Mouse (Mus musculus): ENCODE data around the gene Spata2l.
A peak's percentile ranks its signal among the peaks of the same experiment; 100 is the strongest.

Spata2l gene

DNA sequence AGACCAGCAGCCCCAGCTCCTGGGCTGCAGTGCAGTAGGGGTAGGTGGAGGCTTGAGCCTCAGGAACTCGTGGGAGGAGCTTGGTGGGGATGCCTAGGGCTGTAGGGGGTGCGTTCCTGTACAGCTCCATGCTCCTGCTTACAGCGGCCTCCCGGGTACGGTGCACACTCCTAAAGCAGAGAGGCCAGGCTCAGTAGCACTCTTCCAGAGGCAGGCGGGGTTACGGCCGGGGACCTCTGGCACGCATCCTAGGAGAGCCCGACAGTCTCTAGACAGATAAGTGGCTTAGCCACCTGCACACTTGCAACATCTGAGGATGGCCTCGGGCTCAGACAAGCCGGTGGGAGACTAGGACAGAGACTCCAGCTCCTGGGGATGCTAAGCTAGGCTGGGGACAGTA is 9.5 kb upstream of the Spata2l start:
- DNase-seq = no peak

GRCm38 (mm10) chr8:123244382-123244781 is 8.3 kb upstream of the Spata2l start:
- DNase-seq = no peak

GRCm38 (mm10) chr8:123243053-123243452 is 7.0 kb upstream of the Spata2l start:
- DNase-seq = no peak

DNA sequence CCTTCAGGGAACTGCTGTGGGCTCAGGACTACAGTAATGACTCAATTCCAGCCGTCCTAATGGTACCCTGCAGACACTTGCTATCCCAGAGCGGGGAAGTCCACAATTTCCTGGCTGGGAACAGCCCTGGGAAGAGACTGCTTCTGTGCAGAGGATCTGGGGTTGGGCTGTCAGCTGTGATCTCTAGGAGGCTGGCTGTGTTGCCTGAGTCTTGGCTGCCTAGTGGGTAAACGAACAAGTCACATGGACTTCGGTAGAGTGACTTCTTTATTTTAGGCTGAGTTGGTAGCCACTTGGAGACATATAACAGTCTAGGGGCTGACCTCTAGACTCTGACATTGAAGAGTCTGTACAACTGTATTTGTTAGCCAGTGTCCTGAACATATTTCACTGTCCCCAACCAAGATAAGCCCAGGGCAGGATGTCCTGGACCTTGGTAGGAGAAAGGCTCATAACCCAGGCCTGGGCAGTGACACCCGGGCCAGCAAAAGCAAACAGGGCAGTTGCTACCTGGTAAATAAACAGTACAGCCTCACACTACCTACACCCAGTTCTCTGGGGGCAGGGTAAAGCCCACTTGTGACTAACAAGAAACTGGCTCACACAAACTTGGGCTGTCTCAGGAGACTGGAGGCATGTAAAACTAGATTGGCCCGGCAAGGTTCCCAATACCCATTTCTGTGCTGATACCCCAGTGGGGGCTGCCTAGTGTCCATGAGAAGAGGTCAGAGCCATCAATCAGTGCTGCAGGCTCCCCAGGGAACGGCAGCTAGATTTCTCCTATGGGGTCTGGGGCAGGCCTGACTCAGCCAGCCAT is 6.3 kb upstream of the Spata2l start:
- no peak for DNase-seq

- no peak for DNase-seq
Observed at GRCm38 (mm10) chr8:123239398-123239797, 3.4 kb upstream of the Spata2l start.

DNA sequence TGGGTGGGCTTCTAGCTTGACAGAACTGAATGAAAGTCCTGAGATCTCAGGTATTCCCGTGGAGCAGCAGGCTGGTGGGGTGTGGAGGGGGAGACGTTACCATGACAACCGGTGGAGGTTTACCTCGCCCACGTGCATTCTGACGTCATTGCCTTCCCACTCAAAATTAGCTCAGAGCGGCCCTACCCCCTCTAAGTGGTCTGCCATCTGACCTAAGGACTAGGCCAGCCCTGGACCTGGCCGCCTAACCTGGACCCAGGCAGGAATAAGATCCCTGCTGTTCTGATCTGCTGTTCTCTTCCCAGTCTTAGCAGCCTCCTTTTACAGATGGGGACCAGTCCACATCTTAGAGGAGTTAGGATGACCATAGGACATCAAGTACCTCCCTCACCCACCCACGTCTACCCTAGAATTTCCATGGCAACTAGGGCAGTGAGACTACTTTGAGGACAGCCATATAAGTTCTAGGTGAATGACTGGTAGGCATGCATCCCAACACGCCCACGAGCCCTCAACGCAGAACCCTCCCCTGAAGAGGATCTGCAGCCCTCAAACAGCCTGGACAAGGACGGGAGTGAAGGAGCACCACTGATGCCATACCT is 1.0 kb downstream of the Spata2l start:
- peak; percentile 75 to 78 for DNase-seq

- DNase-seq = peak in 1 of 2 experiments; percentile 39
Observed at GRCm38 (mm10) chr8:123233760-123234159, 2.3 kb downstream of the Spata2l start.

DNA sequence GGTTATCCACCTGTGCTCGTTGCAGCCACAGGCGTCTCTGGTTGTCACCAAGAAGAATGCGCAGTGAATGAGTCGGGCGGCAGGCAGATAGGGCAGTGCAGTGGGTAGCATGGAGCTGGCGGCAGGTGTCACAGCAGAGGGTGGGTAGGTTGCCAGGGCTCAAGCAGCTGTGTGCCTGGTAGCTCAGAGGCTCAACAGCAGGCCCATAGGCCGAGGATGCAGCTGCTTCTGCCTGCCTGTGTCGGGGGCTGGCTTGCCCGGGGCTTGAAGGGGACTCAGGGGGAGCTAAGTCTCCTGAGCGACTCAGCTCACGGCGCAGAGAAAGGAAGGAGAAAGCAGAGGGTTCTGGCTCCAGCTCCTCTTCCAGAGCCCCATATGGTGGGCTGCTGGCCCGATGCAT is 2.7 kb downstream of the Spata2l start:
- DNase-seq = peak; percentile 54 to 65

GRCm38 (mm10) chr8:123232553-123232952 is 3.5 kb downstream of the Spata2l start:
- no peak for DNase-seq

GRCm38 (mm10) chr8:123231742-123232141 is 4.3 kb downstream of the Spata2l start:
- DNase-seq = peak; percentile 49 to 55

DNA sequence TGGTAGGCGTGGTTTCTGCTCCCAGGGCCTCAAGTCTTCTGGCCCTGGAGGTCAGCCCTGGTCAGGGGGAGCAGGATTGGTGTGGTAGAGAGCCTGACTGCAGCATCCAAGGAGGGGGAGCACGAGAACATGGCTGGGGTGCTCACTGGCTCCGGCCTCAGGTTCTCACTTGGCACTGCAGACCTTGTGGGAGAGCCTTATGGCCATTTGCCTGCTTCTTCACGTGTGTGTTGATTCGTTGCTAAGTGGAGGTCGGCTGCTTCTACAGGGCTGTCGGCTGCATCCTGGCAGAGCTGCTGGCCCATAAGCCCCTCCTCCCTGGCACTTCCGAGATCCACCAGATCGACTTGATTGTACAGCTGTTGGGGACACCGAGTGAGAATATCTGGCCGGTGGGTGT is 5.7 kb downstream of the Spata2l start:
- peak; percentile 60 to 61 for DNase-seq

DNA sequence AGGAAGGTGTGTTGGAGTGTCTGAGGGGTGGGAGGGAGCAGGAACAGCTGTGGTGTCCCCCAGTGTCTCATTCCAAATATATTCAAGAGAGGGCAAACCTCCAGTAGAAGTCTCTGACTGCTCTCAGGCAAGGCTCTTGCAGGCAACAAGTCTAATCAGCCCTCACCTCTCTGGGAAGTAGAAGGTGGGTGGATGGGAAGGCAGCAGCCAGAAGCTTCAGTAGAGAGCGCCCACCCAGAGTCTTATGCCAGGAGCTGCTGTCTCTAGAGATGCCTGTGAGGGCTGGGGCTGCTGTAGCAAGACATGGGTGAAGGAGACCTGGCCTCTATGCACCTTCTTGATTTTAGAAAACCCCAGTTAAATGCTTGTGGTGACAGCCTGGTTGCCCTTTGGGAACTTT is 7.6 kb downstream of the Spata2l start:
- no peak for DNase-seq

DNA sequence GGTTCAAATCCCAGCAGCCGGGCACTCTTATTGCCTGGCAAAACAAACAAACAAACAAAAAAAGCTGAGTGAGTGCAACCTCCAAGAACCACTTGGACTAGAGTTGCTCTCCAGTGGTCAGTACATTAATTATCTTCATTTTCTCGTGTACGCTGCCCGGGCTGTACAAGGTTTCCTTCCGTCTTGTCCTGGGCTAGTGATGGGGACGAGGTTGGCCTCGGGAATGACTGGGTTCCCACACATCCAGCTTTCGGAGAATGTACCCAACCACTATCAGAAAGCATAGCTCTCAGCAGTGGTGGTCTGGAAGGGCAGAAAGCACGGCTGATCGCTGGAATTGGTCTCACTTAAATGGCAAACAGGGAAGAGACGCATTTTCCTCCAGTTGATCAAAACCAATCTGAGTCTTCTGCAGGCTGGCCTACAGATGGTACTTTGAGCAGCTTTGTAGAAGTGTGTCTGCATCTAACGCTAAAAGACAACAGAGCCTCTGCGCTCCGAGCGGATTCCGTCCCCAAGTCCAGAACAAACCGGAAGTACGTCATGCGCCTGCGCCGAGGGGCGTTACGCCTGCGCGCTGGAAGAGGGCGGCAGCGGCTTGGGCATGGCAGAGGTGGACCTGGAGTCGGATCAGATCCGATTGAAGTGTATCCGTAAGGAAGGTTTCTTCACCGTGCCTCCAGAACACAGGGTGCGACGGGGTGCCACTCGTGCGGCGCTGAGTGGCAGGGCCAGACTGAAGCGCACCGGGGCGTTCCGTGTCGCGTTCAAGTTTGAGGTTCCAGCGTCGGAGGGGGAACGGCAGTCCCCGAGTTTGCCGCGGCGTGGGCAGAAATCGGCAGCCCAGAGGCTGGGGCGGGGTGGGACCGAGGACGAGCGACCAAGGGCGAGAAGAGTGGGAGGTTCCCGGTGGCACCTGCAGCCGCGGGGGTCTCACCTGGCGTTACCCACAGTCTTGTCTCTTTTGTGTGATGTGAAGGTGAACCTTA is 11.5 kb downstream of the Spata2l start, which contains the start of gene Cdk10:
Cdk10 (plus strand) TSS at position 565 of the 989 bp plus-strand sequence.
- DNase-seq = peak; percentile 96

DNA sequence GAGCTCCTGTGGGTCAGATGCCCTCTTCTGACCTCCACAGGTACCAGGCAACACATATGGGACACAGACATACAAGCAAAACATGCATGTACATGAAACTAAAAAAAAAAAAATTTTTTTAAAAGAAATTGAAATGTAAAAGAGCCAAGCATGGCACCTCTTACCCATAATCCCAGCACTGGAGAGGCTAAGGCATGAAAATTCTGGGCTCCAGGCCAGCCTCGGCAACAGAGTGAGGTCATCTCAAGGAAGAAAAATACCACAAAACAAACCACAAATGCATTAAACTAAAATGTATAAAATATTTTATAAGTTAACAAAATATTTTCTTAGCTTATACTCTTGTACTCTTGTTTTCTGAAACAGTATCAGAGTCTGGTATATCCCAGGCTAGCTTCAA is 15.1 kb downstream of the Spata2l start:
- DNase-seq = no peak

DNA sequence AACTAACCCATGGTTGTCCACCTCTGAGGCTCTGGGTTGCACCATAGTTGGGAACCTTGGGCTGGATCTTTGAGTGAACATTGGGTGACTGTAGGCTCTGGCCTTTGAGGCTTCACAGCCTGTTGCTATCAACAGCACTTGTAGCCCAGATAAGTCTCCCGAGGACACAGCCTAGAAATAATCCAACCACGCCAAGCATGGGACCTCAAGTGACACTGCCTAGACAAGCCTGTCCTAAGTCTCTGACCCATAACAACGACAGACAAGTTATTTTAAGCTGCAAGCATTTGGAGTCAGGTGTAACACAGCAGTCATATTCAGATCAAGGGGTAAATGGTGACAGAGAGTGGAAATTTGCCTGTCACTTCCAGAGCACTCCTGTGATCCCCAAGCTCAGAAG is 20.6 kb downstream of the Spata2l start:
- DNase-seq = no peak

DNA sequence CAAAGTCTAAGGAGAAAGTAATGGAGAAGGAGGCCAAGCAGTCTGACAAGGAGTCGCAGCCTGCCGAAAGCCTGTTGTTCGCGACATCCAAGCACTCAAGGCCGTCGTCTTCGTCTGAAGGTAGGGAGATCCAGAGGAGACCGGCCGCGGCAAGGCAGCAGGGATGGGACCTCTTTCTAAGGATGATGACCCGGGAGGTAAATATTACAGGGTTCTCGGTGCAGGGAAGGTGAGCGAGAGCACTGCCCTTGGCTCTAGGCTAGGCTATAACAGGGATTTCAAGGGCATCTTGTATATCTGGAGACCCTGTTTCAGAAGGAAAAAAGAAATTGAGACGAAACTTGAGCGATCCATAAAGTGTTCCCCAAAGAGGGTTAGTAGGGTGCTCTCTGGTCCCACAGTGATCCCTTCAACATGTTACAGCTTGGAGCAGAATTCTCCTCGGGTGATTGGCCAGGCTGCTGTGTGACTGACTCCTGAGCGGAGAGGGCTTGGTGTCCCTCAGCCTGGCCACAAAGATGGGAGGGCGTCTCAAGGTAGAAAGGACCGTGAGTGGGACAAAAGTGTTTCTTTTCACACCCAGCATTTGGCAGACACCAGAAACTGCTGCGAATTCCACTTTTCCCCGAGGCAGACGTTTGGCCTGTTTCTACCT is 22.8 kb downstream of the Spata2l start:
- DNase-seq = no peak

GRCm38 (mm10) chr8:123212321-123213117 is 23.5 kb downstream of the Spata2l start, which contains the start of the genes Chmp1a and Spata33:
TSS of gene Chmp1a (minus strand) at chr8:123212763.
TSS of gene Spata33 (plus strand) at chr8:123212832.
- peak; percentile 96 for DNase-seq

GRCm38 (mm10) chr8:123211876-123212275 is 24.2 kb downstream of the Spata2l start:
- DNase-seq = no peak

GRCm38 (mm10) chr8:123203571-123203970 is 32.5 kb downstream of the Spata2l start:
- DNase-seq = no peak

DNA sequence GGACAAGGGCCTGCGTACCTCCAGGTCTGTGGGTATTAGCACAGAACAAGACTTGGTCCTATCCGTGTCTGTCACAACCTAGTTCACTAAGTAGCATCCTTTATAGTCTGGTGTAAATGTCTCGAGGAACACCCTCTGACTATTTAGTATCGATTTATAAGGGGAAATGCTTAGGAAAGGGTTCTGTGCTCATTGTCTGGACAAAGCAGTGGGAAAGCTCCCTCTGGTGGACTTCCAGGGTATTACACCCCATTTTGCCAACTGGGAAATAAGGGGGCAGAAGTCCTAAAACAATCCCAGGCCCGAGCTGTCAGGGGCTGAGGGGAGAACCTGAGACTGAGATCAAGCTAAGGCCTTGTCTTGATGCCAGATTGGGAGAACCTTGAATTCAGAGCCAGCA is 33.7 kb downstream of the Spata2l start:
- peak; percentile 90 to 94 for DNase-seq

DNA sequence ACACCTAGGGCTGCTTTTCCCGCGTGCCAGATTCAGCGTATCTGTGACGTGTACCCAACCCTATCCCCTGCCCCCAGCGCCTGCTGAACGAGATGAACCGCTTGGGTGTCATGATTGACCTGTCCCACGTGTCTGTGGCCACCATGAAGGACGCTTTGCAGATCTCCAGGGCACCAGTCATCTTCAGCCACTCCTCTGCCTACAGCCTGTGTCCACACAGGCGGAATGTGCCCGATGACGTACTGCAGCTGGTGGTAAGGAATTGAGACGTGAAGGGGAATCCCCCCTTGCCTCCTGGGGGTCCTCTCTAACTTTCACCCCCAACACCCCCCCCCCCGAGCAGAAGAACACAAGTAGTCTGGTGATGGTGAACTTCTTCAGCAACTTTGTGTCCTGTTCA is 36.2 kb downstream of the Spata2l start:
- no peak for DNase-seq

All from cerebellum, postnatal 10 days (tissue).